Mouse (Mus musculus) adrenal gland, adult 2 months (tissue): Measurements from ENCODE around the gene Rap2a. TPM values are rescaled to one million over a fixed set of nuclear protein-coding genes. Genes with fewer than 3 reads are reported as not detected.
A peak's percentile ranks its signal among the peaks of the same experiment; 100 is the strongest.

Experiments
- DNase-seq: peaks from one replicate; pipeline ENCODE4 v3.0.0; 2021
- long read RNA-seq: library from polyadenylated mRNA; stranded (forward); transcript quantifications from one replicate; pipeline ENCODE4 v2.0.0, GENCODE M21; 2021
- polyA plus RNA-seq: library from polyadenylated mRNA; depleted of rRNA; stranded (reverse); fragments of >200 nt; gene quantifications from 2 replicates; pipeline ENCODE4 v1.2.3, GENCODE M21; 2012; rRNA removed
- total RNA-seq, 2 experiments: library from RNA; stranded (reverse); gene quantifications; 2 replicates each; pipeline ENCODE4 v1.2.3; 2021

Rap2a gene
- total RNA-seq, result 10 to 100 TPM; 12.4 to 25.8 TPM
- 11.6 and 17.3 TPM in 2 replicates for polyA plus RNA-seq
- long read RNA-seq, full-length matches to known transcripts, result 23 of 26 reads
- long read RNA-seq, partial matches to known transcripts, result 0 of 26 reads
- long read RNA-seq, other reads (novel, unspliced or antisense), result 3 of 26 reads

DNA sequence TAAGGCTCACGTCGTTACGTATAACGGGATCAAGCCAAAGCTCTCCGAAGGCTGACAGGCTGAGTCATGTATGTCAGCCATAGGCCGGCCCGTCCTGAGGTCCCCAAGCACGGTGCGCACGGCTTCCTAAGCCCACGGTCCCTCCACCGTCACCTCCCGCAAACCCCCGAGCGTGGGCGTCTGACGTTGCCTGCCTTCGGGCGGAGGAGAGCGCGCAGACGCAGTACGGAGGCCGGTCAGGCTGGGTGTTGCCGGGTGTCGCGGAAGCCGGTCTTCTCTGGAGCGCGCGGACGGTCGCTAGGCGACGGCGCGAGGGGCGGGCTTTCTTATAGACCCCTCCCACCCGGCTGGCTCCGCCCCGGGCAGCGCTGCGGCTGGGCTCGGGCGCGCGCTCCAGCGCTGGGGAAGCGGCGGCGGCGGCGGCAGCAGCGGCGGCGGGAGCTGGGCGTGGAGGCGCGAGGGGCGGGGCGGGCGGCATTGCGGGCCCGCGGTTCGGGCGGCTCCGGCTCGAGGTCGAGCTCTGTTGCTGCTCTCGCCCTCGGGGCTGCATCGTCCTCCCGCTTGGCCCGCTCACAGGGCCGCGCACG lies at the start of gene Rap2a:
Gene Rap2a, plus strand, starts transcription at position 463 of the 587 bp plus-strand sequence.
- DNase-seq, result peak; percentile 98

DNA sequence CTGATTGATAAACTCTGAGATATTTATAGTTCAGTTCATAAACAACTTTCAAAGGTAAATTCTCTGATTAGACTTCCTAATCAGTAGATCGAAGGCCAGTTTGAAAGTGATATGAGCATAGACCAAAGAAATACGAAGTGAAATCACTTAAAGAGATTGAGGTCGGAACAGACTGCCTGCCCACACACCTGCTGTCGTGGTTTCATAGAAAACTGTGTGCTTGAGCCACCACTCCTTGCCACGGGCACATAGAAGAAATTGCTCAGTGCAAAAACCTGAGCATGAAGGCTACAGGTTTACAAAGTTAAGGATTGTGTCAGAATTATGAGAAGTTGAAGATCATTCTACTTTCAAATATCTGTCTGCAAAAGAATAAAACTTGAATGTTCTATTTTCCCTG lies 49.7 kb upstream of the Rap2a start:
- DNase-seq, result no peak

DNA sequence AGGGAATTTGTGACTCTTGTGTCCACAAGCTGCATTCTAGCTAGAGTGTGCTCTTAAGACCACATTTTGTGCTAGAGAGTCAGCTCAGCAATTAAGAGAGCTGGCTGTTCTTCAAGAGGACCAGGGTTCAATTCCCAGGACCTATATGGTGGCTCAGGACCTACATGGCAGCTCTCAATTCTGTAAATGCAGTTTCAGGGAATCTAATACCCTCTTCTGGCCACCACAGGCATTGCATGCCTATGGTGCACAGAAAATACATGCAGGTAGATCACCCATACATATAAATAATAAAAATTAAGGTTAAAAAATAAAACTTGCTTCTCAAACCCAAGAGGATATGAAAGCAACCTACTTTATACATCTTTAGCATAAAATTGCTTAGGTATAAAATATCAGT lies 45.5 kb upstream of the Rap2a start:
- no peak for DNase-seq

DNA sequence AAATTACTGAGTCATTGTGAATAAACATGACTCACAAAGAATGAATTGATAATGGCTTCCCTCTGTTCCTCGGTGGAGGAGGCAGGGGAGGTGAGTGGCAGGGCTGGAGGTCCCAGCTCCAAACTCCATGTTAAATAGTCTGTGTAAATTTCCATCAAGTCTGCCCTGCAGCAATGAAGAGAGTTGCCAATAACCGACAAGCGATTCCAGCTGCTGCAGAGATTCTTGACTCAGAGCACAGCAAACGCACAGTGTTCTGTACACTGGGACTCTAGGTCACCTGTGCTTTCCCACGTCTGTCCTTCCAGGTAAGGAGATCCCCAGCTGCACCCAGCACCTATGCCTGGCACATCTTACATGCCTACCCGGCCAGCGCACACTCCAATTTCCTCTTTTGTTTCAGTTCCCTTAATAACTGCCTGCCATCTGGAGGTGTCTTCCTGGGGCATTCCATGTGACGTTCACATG lies 44.3 kb upstream of the Rap2a start:
- DNase-seq, result no peak

DNA sequence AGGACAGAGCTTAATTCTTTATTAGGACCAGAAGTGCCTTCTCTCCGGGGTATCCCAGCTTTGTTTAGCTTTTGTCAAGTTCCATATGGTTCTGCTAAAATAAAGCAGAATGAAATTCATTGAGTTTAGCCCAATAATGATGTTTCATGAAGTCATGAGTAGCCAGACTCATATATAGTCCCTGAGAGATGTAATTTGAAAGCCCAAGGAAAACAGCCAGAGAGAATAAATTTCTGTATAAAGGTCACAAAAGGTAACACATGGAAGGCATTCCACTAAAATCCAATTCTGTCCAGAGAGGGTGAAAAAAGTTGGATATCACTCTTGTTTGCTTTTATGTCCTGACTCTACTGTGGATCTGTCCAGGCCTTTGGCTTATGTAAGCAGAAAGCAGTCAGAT lies 43.4 kb upstream of the Rap2a start:
- DNase-seq, result no peak

DNA sequence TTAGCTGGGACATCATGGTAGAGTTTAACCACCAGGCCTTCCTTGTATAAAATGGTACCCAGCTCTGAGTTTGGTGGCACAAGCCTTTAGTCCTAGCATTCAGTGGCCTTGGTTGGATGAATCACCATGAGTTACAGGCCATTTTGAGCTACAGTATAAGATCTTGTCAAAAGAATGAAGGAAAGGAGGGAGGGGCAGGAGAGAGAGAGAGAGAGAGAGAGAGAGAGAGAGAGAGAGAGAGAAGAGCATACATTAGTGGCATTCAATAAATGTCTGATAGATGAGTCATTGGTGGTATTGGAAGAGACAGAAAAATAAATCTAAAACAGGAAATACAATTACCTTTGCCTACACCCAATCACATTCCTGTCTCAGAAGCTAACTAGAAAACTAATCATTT lies 37.5 kb upstream of the Rap2a start:
- no peak for DNase-seq

DNA sequence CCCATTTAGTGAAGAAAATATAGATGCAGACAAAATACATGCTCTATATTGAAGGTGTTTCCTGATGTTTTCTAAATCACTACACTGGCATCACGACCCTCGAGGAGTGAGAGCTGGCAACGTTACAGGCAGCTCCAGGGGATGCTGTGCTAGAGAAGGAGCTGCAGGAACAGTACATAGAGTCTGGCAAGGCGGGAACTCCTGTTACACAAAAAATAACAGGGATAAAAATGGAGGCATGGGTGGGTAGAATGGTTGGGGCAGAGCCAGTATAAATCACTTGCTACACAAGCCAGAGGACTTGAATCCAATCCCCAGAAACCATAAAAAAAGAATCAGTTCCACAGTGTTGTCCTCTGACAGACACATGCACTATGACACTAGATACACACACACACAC lies 37.0 kb upstream of the Rap2a start:
- DNase-seq, result no peak

DNA sequence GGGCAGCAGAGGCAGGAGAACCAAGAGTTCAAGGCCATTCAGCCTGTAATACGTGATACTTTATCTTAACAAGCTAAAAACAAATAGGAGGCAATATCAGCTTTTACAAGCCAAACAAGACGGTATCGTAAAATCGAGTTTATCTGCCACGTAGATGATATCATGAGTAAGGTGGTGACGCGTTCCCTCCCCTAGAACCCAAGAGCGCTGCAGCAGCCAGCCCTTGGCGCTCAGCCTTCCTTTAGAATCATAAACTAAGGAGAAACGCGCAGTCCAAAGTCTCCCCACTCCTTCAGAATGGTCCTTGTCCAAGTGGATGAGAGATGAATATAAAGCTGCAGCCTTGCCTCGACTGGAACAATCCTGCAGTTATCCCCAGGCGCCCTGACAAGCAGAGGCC lies 36.4 kb upstream of the Rap2a start:
- DNase-seq, result no peak

DNA sequence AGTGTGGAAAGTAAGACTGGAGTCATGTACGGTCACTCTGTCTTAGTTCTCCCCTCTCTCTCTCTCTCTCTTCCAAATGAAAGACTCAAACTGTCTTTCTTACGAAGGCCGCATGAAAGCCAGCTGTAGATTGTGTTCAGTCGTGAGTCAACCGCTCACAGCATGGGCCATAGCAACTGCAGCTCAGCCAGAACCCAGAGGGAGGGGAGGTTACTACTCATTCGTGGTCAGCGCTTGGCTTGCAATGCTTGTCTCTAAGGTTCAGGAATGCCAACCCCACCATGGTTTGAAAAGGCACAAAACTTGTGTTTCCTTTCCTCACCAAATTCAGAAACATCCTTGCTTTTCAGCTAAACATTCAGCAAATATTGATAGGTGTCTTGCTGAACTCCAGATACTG lies 24.0 kb upstream of the Rap2a start:
- DNase-seq, result no peak

DNA sequence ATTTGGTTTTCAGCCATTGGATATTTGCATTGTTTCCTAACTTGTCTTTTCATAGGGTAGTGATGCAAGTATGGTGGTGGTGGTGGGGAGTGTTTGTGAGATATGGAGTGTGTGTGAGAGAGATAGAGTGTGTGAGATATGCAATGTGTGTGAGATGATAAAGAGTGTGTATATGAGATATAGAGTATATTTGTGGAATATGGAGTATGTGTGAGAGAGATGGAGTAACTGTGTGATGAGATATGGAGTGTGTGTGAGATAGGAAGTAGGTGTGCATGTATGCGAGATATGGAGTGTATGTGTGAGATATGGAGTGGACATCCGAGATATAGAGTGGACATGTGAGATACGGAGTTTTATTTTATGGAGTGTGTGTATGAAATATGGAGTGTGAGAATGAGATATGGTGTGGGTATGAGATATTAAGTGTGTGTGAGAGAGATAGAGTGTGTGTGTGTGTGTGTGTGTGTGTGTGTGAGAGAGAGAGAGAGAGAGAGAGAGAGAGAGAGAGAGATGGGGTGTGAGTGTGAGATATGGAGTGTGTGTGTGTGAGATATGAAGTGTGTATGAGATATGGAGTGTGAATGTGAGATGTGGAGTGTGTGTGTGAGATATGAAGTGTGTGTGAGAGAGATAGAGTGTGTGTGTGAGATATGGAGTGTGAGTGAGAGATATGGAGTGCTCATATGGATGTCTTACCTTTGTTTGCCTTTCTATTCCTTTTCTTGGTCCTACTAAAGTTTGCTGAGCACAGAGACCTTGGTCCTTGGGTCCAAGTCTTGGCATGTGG lies 14.1 kb upstream of the Rap2a start:
- no peak for DNase-seq

DNA sequence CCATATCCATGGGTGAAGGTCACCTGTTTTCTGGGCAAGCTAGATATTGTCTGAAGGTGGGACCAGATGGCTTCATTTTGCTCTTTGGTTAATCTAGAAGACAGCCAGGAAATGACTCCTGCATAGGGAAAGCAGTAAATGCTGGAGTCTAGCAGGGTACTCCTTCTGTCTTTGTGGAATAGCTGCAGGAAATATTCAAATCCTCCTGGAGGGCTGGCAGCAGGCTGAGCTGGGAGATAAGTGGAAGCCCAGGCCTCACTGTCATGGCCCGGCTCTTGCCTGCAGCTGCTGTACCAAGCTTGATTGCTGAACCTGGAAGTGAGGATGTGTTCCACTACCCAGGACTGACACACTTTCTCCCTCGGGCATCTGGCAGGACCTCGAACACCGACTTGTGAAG lies 11.4 kb upstream of the Rap2a start:
- no peak for DNase-seq

DNA sequence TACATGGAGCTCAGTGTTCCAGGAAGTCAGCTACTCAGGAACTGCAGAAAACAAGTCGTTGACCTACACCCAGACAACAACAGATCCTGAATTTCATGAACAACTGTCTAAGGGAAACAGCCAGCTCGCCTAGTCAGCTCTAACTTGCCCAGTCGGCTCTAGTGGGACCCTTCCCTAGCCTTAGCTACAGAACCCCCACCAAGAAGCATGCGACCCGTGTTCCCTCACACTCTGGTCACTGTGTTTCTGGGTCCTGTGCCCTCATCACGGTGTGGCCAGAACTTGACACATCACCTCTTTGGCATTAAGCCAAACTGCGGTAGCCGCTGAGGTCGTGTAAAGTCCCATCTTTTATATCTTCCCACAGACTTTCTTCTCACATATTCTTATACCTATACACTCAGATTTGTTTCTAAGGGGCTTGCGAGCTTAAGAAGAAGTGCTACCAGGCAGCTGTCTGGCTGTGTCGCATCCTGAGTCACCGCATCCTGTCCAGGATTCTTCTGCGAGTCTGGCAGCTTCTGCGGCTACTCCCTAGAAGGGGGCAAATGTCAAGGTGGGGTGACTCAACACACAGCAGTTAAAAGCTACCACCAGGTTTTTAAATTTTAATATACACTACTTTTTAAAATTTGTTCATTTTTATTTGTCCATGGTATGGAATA lies 9.0 kb upstream of the Rap2a start:
- DNase-seq, result peak; percentile 84

DNA sequence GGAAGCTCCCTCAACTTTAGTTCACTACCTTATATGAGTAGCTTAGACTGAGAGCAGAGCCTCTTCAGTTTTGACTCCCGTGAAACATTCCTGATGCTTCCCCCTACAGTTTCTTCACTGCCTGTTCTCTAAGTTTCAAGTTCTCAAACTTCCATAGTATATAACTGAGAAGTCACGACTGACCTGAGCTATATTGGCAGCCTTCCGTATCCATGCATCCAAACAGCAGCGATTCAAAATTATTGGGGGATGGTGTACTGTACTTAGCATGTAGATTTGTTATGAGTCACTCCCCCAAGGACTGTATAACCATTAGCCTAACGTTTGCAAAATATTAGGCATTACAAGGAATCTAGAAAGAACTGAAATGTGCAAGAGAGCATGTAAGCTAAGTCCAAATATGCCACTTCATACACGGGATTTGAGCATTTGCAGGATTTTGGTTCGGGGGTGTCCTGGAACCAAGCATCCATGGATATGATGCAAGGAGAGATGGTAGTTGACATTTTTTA lies 2.0 kb upstream of the Rap2a start:
- DNase-seq, result no peak

DNA sequence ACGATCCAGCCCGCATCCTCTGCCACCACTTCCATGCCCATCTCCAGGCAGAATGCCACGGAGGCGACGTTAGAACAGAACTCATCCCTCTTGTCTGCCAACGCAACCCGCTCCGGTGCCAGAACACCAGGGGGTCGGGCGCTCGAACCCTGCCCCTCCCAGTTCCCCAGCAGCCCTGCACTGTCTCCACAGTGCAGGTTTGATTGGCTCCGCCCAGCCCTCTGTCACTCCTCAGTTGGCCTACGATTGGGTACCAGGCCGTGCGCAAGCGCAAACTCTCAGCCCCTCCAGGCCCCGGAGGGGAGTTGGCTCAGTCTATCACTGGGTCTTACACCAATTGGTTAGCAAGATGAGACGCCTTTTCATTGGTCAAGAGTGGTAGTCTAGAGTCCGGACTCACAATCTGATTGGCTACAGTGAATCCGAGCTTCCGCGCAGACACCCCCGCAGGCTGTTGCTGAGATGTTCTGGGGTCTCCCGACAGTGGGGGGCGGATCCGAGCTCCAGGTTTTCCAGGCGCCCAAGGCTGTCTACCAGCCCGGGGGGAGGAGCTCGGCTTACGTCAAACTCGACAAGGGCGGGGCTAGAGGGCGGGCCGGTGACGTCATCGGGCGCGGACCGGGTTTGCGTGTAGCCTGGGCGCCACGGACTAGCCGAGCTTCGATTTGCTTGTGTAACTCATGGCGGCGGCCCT lies 809 bp upstream of the Rap2a start:
- peak; percentile 99 for DNase-seq

DNA sequence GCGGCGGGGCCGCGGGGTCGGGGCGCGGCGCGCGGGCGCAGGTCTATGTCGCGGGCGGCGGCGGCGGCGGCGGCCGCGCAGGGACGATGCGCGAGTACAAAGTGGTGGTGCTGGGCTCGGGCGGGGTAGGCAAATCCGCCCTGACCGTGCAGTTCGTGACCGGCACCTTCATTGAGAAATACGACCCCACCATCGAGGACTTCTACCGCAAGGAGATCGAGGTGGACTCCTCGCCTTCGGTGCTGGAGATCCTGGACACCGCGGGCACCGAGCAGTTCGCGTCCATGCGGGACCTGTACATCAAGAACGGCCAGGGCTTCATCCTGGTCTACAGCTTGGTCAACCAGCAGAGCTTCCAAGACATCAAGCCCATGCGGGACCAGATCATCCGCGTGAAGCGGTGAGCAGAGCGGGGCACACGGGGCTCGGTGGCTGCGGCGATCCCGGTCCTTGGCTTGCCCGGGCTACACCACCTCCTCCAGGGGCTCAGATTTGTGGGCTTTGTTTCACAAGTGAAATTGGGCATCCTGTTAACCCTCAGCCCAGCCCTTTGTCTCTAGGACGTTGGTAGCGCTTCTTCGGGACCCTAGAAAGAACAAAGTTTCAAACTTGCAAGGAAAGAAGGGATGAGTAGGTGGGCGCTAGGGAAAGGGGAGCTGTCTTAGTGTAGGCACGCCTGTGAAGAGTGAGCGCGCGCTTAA lies 547 bp downstream of the Rap2a start:
- no peak for DNase-seq

DNA sequence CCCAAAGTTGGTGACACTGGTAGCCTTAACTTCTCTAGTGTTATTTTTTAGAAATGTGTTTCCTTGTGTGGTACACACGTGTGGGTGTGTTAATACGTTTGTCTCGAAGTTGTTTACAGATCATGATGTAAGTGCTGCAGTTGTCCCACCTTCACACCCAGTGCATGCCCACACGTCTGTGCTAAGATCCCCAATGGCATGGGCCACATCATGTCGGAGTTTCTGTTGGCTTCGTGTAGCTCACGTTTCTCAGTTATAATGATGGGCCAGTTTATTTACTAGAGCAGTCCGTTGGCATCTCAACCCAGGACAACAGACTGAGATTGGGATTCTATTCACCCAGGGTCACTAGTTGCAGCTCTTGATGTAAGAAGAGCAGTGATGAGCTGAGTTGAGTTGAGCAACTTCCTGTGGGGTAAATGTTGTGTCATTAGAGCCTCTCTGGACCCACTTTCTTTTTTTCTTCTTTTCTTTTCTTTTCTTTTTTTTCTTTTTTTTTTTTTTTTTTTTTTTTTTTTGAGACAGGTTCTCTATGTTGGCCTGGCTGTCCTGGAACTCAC lies 2.2 kb downstream of the Rap2a start:
- no peak for DNase-seq

DNA sequence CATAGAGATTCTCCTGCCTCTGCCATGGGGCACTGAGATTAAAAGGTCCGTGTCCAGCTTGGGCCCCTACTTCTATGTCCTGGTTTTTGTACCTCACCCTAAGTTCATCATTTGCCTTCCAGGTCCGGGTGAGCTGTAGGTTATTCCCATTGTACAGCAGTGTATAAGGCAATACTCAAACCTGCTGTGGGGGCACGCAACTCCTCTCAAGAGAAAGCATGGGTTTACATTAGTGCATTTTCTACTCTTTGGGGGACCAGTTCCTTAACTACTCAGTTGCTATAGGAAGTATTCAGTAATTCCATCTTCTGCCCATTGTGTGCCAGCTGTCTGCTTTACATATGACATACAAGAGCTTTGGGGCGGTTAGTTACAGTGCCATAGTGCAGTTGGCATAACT lies 2.7 kb downstream of the Rap2a start:
- DNase-seq, result no peak

DNA sequence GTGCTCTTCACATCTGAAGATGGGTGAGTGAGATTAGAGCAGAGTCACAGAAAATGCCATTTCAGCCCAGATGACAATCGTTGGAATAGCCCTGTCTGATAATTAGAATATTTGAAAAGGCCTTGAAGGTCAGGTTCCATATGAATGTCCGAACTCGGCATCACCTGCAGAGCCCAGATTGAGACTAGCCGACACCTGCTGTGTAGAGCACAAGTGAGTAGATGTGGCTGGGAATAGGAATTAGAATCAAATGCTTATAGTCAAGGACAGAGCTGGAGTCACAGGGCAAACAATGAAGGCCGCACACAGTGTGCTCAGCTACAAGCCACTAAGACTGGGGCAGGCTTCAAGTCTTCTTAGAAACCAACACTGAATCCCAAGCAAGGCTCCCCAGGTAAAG lies 6.3 kb downstream of the Rap2a start:
- DNase-seq, result no peak

DNA sequence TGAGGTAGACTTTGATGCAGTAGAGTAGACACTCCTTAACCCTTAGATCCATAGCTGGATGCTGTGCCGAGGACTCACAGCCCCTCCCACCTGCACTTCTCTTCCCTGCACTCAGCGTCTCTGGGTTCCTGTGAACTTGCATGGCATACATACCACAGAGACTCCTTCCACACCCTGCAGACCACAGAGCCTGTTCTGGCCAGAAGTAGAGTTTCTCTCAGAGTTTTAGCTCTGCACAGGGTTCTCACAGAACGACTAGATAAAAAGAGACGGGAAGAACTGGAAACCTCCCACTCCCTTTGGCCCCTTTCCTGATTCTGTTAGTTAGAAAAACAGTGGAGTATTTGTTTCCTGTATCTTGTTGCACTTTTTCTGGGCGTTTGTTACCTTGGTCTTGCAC lies 18.0 kb downstream of the Rap2a start:
- no peak for DNase-seq

DNA sequence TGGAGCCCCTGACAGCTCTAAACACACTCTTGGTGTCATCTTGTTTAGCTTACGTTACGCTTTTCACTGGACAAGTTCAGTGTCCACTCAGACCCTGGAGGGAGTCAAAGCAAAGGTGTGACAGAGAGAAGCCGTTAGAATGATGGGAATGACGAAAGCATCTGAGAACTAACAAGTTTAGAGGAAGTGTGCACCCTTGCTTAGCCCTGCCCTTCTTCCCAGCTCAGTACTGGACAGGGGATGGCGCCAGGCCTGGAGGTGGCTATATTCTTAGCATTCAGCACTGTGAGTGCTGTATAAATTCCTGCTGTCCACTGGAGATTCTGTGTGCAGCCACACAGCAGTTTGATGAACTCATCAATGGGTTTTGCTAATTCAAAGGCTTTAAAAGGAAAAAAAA lies 18.6 kb downstream of the Rap2a start:
- DNase-seq, result no peak

DNA sequence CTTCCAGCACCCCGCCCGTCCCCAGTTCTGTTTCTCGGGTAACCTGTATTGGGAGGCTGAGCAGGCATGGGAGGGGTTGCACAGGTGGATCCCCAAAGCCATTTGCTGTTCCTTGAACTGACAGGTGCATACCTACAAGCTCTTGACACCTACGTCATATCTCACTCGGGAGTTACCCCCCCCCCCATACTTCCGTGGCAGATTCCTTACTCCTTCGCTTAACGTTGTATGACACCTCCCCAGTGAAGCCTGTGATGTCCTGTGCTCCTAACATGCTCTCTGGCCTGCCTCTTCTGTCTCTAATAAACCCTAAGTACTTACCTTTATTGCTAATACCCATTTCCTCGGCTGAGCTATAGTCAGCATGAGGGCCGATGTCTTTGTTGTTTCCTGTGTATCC lies 20.9 kb downstream of the Rap2a start:
- no peak for DNase-seq
